Mouse (Mus musculus): ENCODE measurements around the gene Brpf3. TPM values are rescaled to one million over a fixed set of nuclear protein-coding genes. Genes with fewer than 3 reads are reported as not detected.
"Not testable (repeated sequence)": the region's sequence is repeated elsewhere in the genome, so short reads cannot be mapped to it uniquely, and the experiment has no call there.

The Brpf3 gene
- polyA plus RNA-seq, 1 experiment from 2014 or later = 17.3 TPM

DNA sequence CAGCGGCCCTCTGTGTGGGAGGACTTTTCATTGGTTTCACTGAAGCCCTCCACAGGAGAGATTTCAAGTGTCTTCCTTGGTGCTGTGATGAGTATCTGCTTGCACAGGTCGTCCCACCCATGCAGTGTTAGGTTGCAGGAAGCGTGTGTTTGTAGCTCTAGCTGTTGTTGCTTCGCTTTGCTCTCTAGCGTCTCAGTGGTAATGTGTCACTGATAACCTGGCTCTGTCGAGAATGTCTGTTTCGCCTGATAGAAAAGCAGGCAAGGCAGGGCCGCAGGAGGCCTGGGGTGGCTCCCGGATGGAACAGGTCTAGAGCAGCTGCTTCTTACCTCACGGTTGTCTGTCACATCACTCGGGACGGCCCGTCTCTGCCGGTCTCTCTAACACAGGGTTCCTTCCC is 28.2 kb downstream of the Brpf3 start:
- DNase-seq (ENCODE audit: low spot score) (no peak), ATAC-seq (replicated peaks; ENCODE audit: low FRiP score) (no peak)
- H3K9me3 ChIP-seq (ENCODE audit: control insufficient read depth, low read length) = no peaks in the 10 kb centered on the region
- H3K9ac ChIP-seq (ENCODE audit: low read length) = no peak overlapping the region
- no peak overlapping the region for H3K4me2 ChIP-seq (ENCODE audit: low read depth, low read length, severe bottlenecking)
- no peaks in the 10 kb centered on the region for H3K4me1 ChIP-seq (replicated peaks; ENCODE audit: control insufficient read depth, insufficient read depth, low read length)
- H3K4me3 ChIP-seq (ENCODE audit: low read depth, low read length) = no peak overlapping the region
- H3K27ac ChIP-seq (ENCODE audit: low read depth, low read length) = no peak overlapping the region
- no peaks in the 10 kb centered on the region for H3K27me3 ChIP-seq (ENCODE audit: control insufficient read depth, insufficient read depth, low read length)
- 89% methylated on average over 14 of the region's 14 CpGs for WGBS
- H3K36me3 ChIP-seq (ENCODE audit: control insufficient read depth, insufficient read depth, low read length) = peaks cover 7% of the 10 kb centered on the region

DNA sequence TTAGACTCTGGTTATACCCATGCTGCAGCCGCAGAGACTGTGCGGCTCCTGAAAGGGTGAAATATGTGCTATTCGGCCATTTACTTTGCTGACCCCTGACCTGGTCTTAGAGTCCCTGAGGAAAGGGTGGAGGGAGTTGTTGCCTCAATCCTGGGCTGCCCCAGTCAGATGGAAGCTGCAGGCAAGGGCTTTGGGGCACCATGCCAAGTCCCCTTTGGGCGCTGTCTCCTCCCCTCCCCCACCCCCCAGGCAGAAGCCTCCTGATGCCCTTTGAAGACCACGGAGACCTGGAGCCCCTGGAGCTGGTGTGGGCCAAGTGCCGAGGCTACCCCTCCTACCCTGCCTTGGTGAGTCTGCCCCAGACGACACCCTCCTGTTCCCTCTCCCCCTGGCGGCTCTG is 30.2 kb downstream of the Brpf3 start:
- Histone ChIP-seq H3K4me3 (ENCODE audit: low read depth, low read length) (no peak overlapping the region), H3K4me1 (replicated peaks; ENCODE audit: control insufficient read depth, insufficient read depth, low read length) (no peaks in the 10 kb centered on the region), H3K9ac (ENCODE audit: low read length) (no peak overlapping the region), H3K4me2 (ENCODE audit: low read depth, low read length, severe bottlenecking) (no peak overlapping the region), H3K27me3 (ENCODE audit: control insufficient read depth, insufficient read depth, low read length) (no peaks in the 10 kb centered on the region), H3K36me3 (ENCODE audit: control insufficient read depth, insufficient read depth, low read length) (peaks cover 7% of the 10 kb centered on the region), H3K9me3 (ENCODE audit: control insufficient read depth, low read length) (no peaks in the 10 kb centered on the region), H3K27ac (ENCODE audit: low read depth, low read length) (no peak overlapping the region)
- DNase-seq (ENCODE audit: low spot score) = no peak
- WGBS = 83% methylated on average over 8 of the region's 8 CpGs
- ATAC-seq (replicated peaks; ENCODE audit: low FRiP score) = no peak

DNA sequence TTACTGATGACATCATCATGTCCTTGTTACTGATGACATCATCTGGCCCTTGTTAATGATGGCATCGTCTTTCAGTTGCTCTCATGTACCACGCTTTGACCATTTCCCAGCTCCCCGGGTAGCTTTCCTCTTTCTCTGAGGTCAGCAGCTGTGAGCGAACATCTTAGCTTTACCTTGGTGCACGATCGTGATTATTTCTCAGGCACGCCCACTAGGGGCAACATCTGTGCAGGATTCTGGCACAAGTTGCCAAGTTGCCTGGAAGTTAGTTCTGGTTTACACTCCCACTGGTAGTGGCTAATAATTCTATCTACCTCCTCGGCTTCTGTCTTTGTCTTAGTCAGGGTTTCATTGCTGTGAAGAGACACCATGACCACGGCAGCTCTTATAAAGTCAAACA is 31.1 kb downstream of the Brpf3 start:
- Histone ChIP-seq H3K4me1 (replicated peaks; ENCODE audit: control insufficient read depth, insufficient read depth, low read length) (no peaks in the 10 kb centered on the region), H3K9me3 (ENCODE audit: control insufficient read depth, low read length) (no peaks in the 10 kb centered on the region), H3K27me3 (ENCODE audit: control insufficient read depth, insufficient read depth, low read length) (no peaks in the 10 kb centered on the region), H3K27ac (ENCODE audit: low read depth, low read length) (no peak overlapping the region), H3K36me3 (ENCODE audit: control insufficient read depth, insufficient read depth, low read length) (peaks cover 7% of the 10 kb centered on the region), H3K4me2 (ENCODE audit: low read depth, low read length, severe bottlenecking) (no peak overlapping the region), H3K9ac (ENCODE audit: low read length) (no peak overlapping the region), H3K4me3 (ENCODE audit: low read depth, low read length) (no peak overlapping the region)
- no peak for DNase-seq (ENCODE audit: low spot score)
- 87% methylated on average over 9 of the region's 9 CpGs for WGBS
- ATAC-seq (replicated peaks; ENCODE audit: low FRiP score) = no peak

DNA sequence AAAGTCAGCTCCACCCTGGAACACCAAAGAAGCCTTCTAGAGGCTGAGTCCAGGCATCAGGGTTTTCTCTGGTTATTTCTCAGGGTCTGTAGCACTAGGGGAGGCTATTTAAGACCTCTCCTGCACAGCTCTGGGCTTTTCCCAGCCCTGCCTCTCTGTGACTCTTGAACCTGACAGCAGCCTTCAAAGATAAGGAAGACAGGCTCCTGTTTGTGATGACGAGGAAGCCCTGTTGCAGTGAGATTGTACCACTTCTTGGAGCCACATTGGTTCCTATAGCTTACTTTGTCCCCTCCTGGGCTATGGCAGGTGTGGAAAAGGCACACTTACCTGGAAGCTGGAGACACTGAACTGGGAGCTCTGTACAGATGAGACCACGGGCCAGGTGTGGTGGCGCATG is 32.0 kb downstream of the Brpf3 start:
- H3K9me3 ChIP-seq (ENCODE audit: control insufficient read depth, low read length) = no peaks in the 10 kb centered on the region
- no peak for DNase-seq (ENCODE audit: low spot score)
- H3K9ac ChIP-seq (ENCODE audit: low read length) = no peak overlapping the region
- H3K4me1 ChIP-seq (replicated peaks; ENCODE audit: control insufficient read depth, insufficient read depth, low read length) = no peaks in the 10 kb centered on the region
- H3K4me2 ChIP-seq (ENCODE audit: low read depth, low read length, severe bottlenecking) = no peak overlapping the region
- H3K36me3 ChIP-seq (ENCODE audit: control insufficient read depth, insufficient read depth, low read length) = peaks cover 7% of the 10 kb centered on the region
- H3K27ac ChIP-seq (ENCODE audit: low read depth, low read length) = no peak overlapping the region
- ATAC-seq (replicated peaks; ENCODE audit: low FRiP score) = no peak
- 95% methylated on average over 3 of the region's 3 CpGs for WGBS
- no peak overlapping the region for H3K4me3 ChIP-seq (ENCODE audit: low read depth, low read length)
- no peaks in the 10 kb centered on the region for H3K27me3 ChIP-seq (ENCODE audit: control insufficient read depth, insufficient read depth, low read length)

DNA sequence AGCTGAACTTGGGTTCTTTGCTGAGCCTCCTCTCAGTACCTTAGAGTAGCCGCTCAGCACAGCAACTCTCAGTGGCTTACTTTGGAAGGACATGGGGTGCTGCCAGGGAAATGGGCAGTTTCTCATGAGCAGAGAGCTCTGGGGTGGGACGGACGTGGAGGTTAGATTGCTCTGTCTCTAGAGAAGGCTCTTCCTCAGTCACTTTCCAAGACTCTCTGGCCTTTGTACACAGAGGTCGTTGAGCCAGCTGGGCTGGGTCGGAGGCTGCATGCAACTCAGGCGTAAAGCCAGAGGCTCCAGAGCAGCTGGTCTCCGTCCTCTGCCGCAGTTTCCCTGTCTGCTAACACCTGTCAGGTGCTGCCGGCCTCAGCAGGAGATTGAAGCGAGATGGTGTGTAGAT is 33.8 kb downstream of the Brpf3 start:
- H3K9ac ChIP-seq (ENCODE audit: low read length) = no peak overlapping the region
- no peak overlapping the region for H3K4me3 ChIP-seq (ENCODE audit: low read depth, low read length)
- H3K4me2 ChIP-seq (ENCODE audit: low read depth, low read length, severe bottlenecking) = no peak overlapping the region
- ATAC-seq (replicated peaks; ENCODE audit: low FRiP score) (no peak), DNase-seq (ENCODE audit: low spot score) (no peak)
- WGBS = 91% methylated on average over 10 of the region's 10 CpGs
- H3K27ac ChIP-seq (ENCODE audit: low read depth, low read length) = no peak overlapping the region
- no peaks in the 10 kb centered on the region for H3K9me3 ChIP-seq (ENCODE audit: control insufficient read depth, low read length)
- H3K36me3 ChIP-seq (ENCODE audit: control insufficient read depth, insufficient read depth, low read length) = peaks cover 16% of the 10 kb centered on the region
- H3K4me1 ChIP-seq (replicated peaks; ENCODE audit: control insufficient read depth, insufficient read depth, low read length) = no peaks in the 10 kb centered on the region
- no peaks in the 10 kb centered on the region for H3K27me3 ChIP-seq (ENCODE audit: control insufficient read depth, insufficient read depth, low read length)

DNA sequence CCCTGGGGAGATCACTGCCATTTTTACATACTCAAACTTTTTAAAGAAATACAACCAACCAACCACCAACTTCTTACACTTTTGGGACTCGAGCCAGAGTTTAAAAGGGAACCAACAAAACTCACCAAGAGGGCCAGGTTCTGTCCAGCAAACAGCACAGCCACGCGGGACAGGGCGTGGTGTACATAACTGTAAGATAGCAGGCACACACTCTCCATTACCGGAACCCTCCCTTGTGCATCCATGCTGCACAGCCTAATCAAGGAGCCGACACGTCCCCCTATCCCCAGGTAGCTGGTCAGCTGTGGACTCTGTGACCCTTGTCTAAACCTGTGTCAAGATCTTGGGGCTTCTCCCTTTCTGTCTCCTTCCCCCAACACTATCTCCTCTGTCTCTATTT is 37.0 kb downstream of the Brpf3 start:
- Histone ChIP-seq H3K4me1 (replicated peaks; ENCODE audit: control insufficient read depth, insufficient read depth, low read length) (no peaks in the 10 kb centered on the region), H3K4me3 (ENCODE audit: low read depth, low read length) (no peak overlapping the region), H3K36me3 (ENCODE audit: control insufficient read depth, insufficient read depth, low read length) (peaks cover 13% of the 10 kb centered on the region), H3K9ac (ENCODE audit: low read length) (no peak overlapping the region), H3K4me2 (ENCODE audit: low read depth, low read length, severe bottlenecking) (no peak overlapping the region), H3K9me3 (ENCODE audit: control insufficient read depth, low read length) (no peaks in the 10 kb centered on the region), H3K27me3 (ENCODE audit: control insufficient read depth, insufficient read depth, low read length) (no peaks in the 10 kb centered on the region), H3K27ac (ENCODE audit: low read depth, low read length) (no peak overlapping the region)
- ATAC-seq (replicated peaks; ENCODE audit: low FRiP score) (no peak), DNase-seq (ENCODE audit: low spot score) (no peak)
- WGBS = 91% methylated on average over 7 of the region's 7 CpGs

DNA sequence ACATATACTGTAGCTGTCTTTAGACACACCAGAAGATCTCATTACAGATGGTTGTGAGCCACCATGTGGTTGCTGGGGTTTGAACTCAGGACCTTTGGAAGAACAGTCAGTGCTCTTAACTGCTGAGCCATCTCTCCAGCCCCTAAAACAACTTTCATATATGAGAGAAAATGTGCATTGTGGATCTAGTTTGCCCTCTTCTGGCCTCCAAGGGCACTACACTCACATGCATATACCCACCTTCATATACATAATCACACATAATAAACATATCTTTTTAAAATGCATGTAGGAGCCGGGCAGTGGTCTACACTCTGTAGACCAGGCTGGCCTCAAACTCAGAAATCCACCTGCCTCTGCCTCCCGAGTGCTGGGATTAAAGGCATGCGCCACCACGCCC is 41.1 kb downstream of the Brpf3 start:
- not testable (repeated sequence) for H3K9ac ChIP-seq (ENCODE audit: low read length); ATAC-seq (replicated peaks; ENCODE audit: low FRiP score)
- 96% methylated on average over 4 of the region's 4 CpGs for WGBS

DNA sequence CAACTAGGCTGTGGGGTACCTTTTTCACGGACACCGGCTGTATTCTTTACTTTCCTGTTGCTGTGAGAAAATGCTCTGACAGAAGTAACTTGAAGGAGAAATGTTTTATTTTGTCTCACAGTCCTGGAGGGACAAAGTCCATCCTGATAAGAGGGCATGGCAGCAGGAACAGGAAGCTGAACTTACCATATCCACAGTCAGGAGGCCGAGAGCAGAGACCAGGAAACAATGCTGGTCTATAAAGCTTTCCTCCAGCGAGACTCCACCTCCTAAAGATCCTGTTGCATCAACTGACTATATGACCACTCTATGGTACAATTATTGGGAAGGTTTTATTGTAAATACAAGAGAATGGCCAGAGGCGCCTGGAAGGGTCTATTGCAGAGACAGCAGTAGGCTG is 42.8 kb downstream of the Brpf3 start:
- Histone ChIP-seq H3K27me3 (ENCODE audit: control insufficient read depth, insufficient read depth, low read length) (no peaks in the 10 kb centered on the region), H3K9ac (ENCODE audit: low read length) (no peak overlapping the region), H3K27ac (ENCODE audit: low read depth, low read length) (no peak overlapping the region), H3K4me3 (ENCODE audit: low read depth, low read length) (no peak overlapping the region), H3K4me2 (ENCODE audit: low read depth, low read length, severe bottlenecking) (no peak overlapping the region), H3K9me3 (ENCODE audit: control insufficient read depth, low read length) (no peaks in the 10 kb centered on the region), H3K36me3 (ENCODE audit: control insufficient read depth, insufficient read depth, low read length) (peaks cover 7% of the 10 kb centered on the region), H3K4me1 (replicated peaks; ENCODE audit: control insufficient read depth, insufficient read depth, low read length) (no peaks in the 10 kb centered on the region)
- no peak for DNase-seq (ENCODE audit: low spot score)
- 89% methylated on average over 5 of the region's 5 CpGs for WGBS
- no peak for ATAC-seq (replicated peaks; ENCODE audit: low FRiP score)

More for the DNA sequence above, 41.1 kb downstream of the Brpf3 start:
- not testable (repeated sequence) for H3K27me3 ChIP-seq (ENCODE audit: control insufficient read depth, insufficient read depth, low read length); H3K4me3 ChIP-seq (ENCODE audit: low read depth, low read length); H3K27ac ChIP-seq (ENCODE audit: low read depth, low read length); DNase-seq (ENCODE audit: low spot score); H3K4me2 ChIP-seq (ENCODE audit: low read depth, low read length, severe bottlenecking); H3K4me1 ChIP-seq (replicated peaks; ENCODE audit: control insufficient read depth, insufficient read depth, low read length); H3K9me3 ChIP-seq (ENCODE audit: control insufficient read depth, low read length)
- peaks cover 13% of the 10 kb centered on the region for H3K36me3 ChIP-seq (ENCODE audit: control insufficient read depth, insufficient read depth, low read length)

DNA sequence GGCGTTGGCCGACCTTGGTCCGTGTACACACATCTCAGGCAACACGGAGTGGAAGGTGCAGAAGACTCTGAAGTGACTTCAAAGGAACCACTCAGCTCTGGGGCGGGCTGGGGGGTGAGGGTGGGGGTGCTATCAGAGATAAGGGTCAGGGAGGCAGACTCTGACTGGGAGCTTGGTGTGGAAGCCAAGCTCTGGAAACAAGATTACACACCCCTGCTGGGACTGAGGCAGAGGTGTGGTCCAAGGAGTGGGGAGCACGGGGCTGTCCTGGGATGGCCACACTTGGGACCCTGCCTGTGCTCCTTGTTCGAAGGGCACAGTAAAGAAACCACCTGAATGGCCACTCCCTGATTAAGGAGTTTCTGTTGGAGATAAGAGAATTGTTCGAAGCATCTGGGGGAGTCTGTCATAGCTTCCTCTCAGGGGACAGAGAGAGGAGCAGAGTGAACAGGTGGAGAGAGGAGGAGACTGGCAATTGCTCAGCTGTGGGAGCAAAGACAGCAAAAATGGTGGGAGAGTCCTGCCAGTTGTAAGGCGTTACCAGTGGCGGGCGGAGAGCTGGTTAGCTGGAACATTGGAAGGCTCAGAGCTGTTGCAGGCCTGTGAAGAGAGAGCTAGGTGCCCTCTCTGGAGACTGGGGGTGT is 46.2 kb downstream of the Brpf3 start:
- no peaks in the 10 kb centered on the region for H3K36me3 ChIP-seq (ENCODE audit: control insufficient read depth, insufficient read depth, low read length)
- H3K4me3 ChIP-seq (ENCODE audit: low read depth, low read length) = no peak overlapping the region
- H3K4me2 ChIP-seq (ENCODE audit: low read depth, low read length, severe bottlenecking) = no peak overlapping the region
- DNase-seq (ENCODE audit: low spot score) = no peak
- no peaks in the 10 kb centered on the region for H3K9me3 ChIP-seq (ENCODE audit: control insufficient read depth, low read length)
- H3K9ac ChIP-seq (ENCODE audit: low read length) = no peak overlapping the region
- H3K27ac ChIP-seq (ENCODE audit: low read depth, low read length) = no peak overlapping the region
- H3K27me3 ChIP-seq (ENCODE audit: control insufficient read depth, insufficient read depth, low read length) = no peaks in the 10 kb centered on the region
- no peak for ATAC-seq (replicated peaks; ENCODE audit: low FRiP score)
- 75% methylated on average over 11 of the region's 11 CpGs for WGBS
- H3K4me1 ChIP-seq (replicated peaks; ENCODE audit: control insufficient read depth, insufficient read depth, low read length) = no peaks in the 10 kb centered on the region
